Mouse (Mus musculus) neural tube, embryonic 14.5 days (tissue): ENCODE results near the gene Pdha1. TPM values are rescaled to one million over a fixed set of nuclear protein-coding genes. Genes with fewer than 3 reads are reported as not detected.

ENCODE experiments used
- ATAC-seq: fragments of 200-750 bp; cut with Nextera tagmentation; 2 replicates; pipeline ENCODE4 v1.8.0; 2017; ENCODE audit warnings: low read depth, mild to moderate bottlenecking, moderate TSS enrichment, moderate library complexity
- H3K27ac ChIP-seq: fragments of 300-500 bp; sonication (generic); 2 replicates; pipeline ENCODE4 v1.5.1; 2014; ENCODE audit warnings: low read depth, mild to moderate bottlenecking, control low read depth, low read length, moderate library complexity, mixed read lengths
- H3K27me3 ChIP-seq: fragments of 300-500 bp; sonication (generic); 2 replicates; pipeline ENCODE4 v1.6.1; 2014; ENCODE audit warnings: low read length; ENCODE audit not compliant: control insufficient read depth, insufficient read depth
- H3K36me3 ChIP-seq: fragments of 300-500 bp; sonication (generic); 2 replicates; pipeline ENCODE4 v1.6.1; 2014; ENCODE audit warnings: low read length, mixed read lengths; ENCODE audit not compliant: control insufficient read depth, insufficient read depth
- H3K4me1 ChIP-seq: fragments of 300-500 bp; sonication (generic); 2 replicates; pipeline ENCODE4 v1.6.1; 2014; ENCODE audit warnings: low read length; ENCODE audit not compliant: control insufficient read depth, insufficient read depth
- H3K4me2 ChIP-seq: fragments of 300-500 bp; sonication (generic); 2 replicates; pipeline ENCODE4 v1.6.1; 2014; ENCODE audit warnings: mild to moderate bottlenecking, low read depth, low read length, control low read depth
- H3K4me3 ChIP-seq: fragments of 300-500 bp; sonication (generic); 2 replicates; pipeline ENCODE4 v1.5.1; 2014; ENCODE audit warnings: low read depth, low read length, control low read depth, mixed read lengths
- H3K9ac ChIP-seq: fragments of 300-500 bp; sonication (generic); replicated peaks from 2 replicates; pipeline ENCODE4 v1.6.1; 2014; ENCODE audit warnings: low read depth, mild to moderate bottlenecking, control low read depth, low read length, mixed read lengths
- H3K9me3 ChIP-seq: fragments of 300-500 bp; sonication (generic); 2 replicates; pipeline ENCODE4 v1.6.1; 2016; ENCODE audit warnings: low read length; ENCODE audit not compliant: control insufficient read depth
- WGBS: fragments of 180-500 bp; shearing (Covaris S2); extraction: QIAGEN DNeasy Blood & Tissue Kit; methylation state at CpG from one replicate; pipeline ENCODE4 v1.1.7; 2014; 5-methylcytosine and 5-hydroxymethylcytosine counted together
- polyA plus RNA-seq: library from polyadenylated mRNA; unstranded; fragments of >200 nt; fragmentation: Nextera tagmentation; extraction: Ambion mirVana; gene quantifications from 2 replicates; pipeline ENCODE4 v1.2.1, GENCODE M21; 2014

Pdha1 gene
- polyA plus RNA-seq, 1 experiment from 2014 or later = 153 TPM

DNA sequence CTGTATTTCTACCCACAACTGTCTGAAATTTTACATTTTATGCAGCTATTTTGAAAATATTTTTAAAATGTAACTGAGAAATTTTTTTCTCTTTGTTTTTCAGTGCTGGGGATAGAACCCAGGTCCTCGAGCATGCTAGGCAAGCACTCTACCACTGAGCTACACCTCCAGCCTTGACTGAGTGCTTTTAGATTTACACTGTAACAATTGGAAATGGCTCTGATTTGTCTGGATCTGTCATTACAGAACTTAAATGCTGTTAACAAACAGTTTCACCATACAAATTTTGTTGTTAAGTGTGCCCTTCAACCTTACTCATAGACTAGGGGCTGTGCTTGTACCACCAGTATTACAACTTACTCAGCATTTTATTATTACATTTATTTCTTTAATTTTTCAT is 46.2 kb downstream of the Pdha1 start:
- H3K9ac ChIP-seq = no peak overlapping the region
- no peaks in the 10 kb centered on the region for H3K36me3 ChIP-seq
- H3K9me3 ChIP-seq = no peaks in the 10 kb centered on the region
- no peaks in the 10 kb centered on the region for H3K4me1 ChIP-seq
- no peak overlapping the region for H3K4me3 ChIP-seq
- no peaks in the 10 kb centered on the region for H3K27me3 ChIP-seq
- no peak overlapping the region for H3K27ac ChIP-seq
- no peak overlapping the region for H3K4me2 ChIP-seq
- ATAC-seq = no peak
- 84% methylated on average over 1 of the region's 1 CpGs for WGBS

Other genes with a start within 250 kb of the Pdha1 start
- 0.32 and 0.44 TPM in 2 replicates for gene Map3k15, start 150.0 kb downstream of the Pdha1 start, polyA plus RNA-seq